Mouse (Mus musculus): ENCODE measurements around the gene Ireb2. TPM values are rescaled to one million over a fixed set of nuclear protein-coding genes. Genes with fewer than 3 reads are reported as not detected.

Ireb2 gene
- polyA plus RNA-seq (2021; fragmentation: Nextera tagmentation) = 5.1 and 13.2 TPM in 2 replicates
- long read RNA-seq, experiment 1, full-length matches to known transcripts = 7 of 30 reads
- long read RNA-seq, experiment 1, partial matches to known transcripts = 15 of 30 reads
- long read RNA-seq, experiment 1, other reads (novel, unspliced or antisense) = 8 of 30 reads
- long read RNA-seq, experiment 2, partial matches to known transcripts = 12 of 12 reads
- long read RNA-seq, experiment 2, other reads (novel, unspliced or antisense) = 0 of 12 reads

GRCm38 (mm10) chr9:54863363-54864281 lies at the start of gene Ireb2:
TSS of gene Ireb2 (plus strand) at chr9:54863789.

DNA sequence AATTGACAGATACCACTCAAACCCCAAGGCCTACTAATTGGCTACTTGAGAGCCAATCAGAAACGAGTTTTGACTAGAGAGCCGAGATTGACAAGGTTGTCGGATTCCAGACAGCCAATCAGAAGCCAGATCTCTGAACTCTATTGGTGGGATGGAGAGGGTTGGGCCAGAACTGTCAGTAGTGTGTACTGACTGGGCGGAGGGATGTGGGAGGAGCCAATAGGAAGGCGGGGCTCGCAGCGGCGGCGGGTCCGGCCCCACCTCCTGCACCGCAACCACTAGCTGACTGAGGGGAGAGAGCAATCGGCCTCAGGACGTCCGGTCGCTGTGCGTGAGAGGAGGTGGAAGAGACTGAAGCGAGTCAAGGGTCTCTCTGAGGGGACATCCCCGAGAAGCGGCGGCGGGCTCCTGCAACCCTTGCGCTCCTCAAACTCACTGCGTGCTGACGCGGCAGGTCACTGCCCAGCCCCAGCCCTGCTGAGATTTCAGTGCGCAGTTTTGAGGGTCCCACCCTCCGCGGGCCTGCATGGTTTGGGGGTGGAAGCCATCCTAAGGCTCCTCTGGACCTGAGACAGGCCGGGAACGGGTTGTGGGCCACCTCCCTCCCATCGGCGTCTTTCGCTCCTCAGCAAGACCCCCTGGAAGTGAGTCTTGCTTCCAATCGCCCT lies 53.6 kb downstream of the Ireb2 start, which contains the start of gene Hykk:
Hykk (plus strand) TSS at position 274 of the 668 bp plus-strand sequence.

DNA sequence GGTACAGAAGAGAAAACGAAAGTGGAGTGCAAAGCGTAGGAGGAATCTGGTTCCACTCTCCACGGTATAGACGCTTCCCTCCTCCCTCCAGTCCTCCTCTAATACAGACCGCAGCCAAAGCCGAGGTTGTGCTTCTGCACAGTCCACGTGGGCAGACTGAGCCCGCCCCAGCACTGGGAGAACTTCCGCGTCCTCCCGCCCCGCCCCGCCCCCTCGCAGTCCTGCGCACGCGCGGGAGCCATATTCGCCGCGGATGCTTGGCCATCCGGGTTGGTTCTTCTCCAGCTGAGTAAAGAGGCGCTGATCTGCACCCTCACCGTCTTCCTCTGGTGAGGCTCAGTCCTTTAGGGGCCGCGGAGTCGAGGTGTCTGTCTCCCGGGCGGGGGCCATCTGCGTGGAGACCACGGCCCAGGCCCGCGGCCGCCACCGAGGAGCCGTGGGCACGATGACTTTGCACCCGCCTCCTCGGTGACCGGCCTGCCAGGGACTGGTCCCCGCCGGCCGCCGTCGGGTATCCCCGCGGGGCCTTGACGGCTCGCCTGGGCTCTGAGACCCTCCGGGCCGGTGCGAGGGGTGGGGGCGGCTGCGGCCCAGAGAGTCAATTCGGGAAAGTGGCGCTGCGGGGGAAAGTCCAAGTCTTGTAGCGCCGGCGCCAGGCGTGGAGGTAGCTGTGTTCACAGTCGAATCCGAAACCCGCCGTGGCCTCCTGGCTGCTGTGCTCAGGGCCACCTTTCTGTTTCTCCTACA lies 87.2 kb downstream of the Ireb2 start, which contains the start of the genes Psma4 and AY074887:
Psma4 (plus strand) TSS at position 216 of the 747 bp plus-strand sequence.
AY074887 (minus strand) TSS at position 424 of the 747 bp plus-strand sequence.

Other genes with a start within 250 kb of the Ireb2 start
- gene Acsbg1, start 201.9 kb upstream of the Ireb2 start, polyA plus RNA-seq (2021; fragmentation: Nextera tagmentation) = 155 and 198 TPM in 2 replicates
- 6.9 and 39.4 TPM in 2 replicates for gene Dnaja4, start 164.9 kb upstream of the Ireb2 start, polyA plus RNA-seq (2021; fragmentation: Nextera tagmentation)
- 69.8 and 89.1 TPM in 2 replicates for gene Wdr61, start 129.3 kb upstream of the Ireb2 start, polyA plus RNA-seq (2021; fragmentation: Nextera tagmentation)
- 4.2 and 5.6 TPM in 2 replicates for gene Crabp1, start 99.0 kb upstream of the Ireb2 start, polyA plus RNA-seq (2021; fragmentation: Nextera tagmentation)
- 1.1 and 1.2 TPM in 2 replicates for gene Hykk, start 53.5 kb downstream of the Ireb2 start, polyA plus RNA-seq (2021; fragmentation: Nextera tagmentation)
- gene Psma4, start 87.0 kb downstream of the Ireb2 start, polyA plus RNA-seq (2021; fragmentation: Nextera tagmentation) = 111 and 127 TPM in 2 replicates
- 0.63 and 0.66 TPM in 2 replicates for gene AY074887, start 87.2 kb downstream of the Ireb2 start, polyA plus RNA-seq (2021; fragmentation: Nextera tagmentation)
- 0.40 and 0.90 TPM in 2 replicates for gene Chrna5, start 117.1 kb downstream of the Ireb2 start, polyA plus RNA-seq (2021; fragmentation: Nextera tagmentation)
- 0.18 and 0.33 TPM in 2 replicates for gene Chrna3, start 162.8 kb downstream of the Ireb2 start, polyA plus RNA-seq (2021; fragmentation: Nextera tagmentation)
- 0.04 and 0.05 TPM in 2 replicates for gene Chrnb4, start 185.0 kb downstream of the Ireb2 start, polyA plus RNA-seq (2021; fragmentation: Nextera tagmentation)

All from left cerebral cortex, adult 6 months (tissue).